Mouse (Mus musculus) heart, postnatal 14 days (tissue): Measurements from ENCODE around the gene Gm20388. TPM values are rescaled to one million over a fixed set of nuclear protein-coding genes. Genes with fewer than 3 reads are reported as not detected.
A peak's percentile ranks its signal among the peaks of the same experiment; 100 is the strongest.

Experiments
- DNase-seq, 2 experiments: peaks; one replicate each; pipeline ENCODE4 v3.0.0; 2021 to 2022
- intact Hi-C: fragments of 180-260 bp; cut with DNase I; formaldehyde crosslinking; loops from one replicate; pipeline ENCODE4 v1.15.1; 2025
- total RNA-seq, 2 experiments: library from RNA; stranded (reverse); gene quantifications; 2 replicates each; pipeline ENCODE4 v1.2.3; 2021

Gm20388 gene
- total RNA-seq, 2 experiments from 2014 or later, result 0.24 TPM; not detected in 1

- no peak for DNase-seq
- intact Hi-C loops, result no loop called here
These were observed 1794.5 kb downstream of the Gm20388 start for GRCm38 (mm10) chr8:121705174-121705573.

GRCm38 (mm10) chr8:121706956-121707355 lies 1796.3 kb downstream of the Gm20388 start:
- intact Hi-C loops, result no loop called here
- DNase-seq, result no peak

- no peak for DNase-seq
- intact Hi-C loops, result no loop called here
These were observed 1797.8 kb downstream of the Gm20388 start for GRCm38 (mm10) chr8:121708406-121708805.

GRCm38 (mm10) chr8:121717502-121717901 lies 1806.9 kb downstream of the Gm20388 start:
- intact Hi-C loops, result loop anchor here (5.0 kb wide), 1 partner anchor 115 kb away; no protein-coding TSS in a partner anchor

GRCm38 (mm10) chr8:121717982-121718425 lies 1807.4 kb downstream of the Gm20388 start:
- peak; percentile 81 to 88 for DNase-seq
- intact Hi-C loops, result loop anchor here (5.0 kb wide), 1 partner anchor 114 kb away; no protein-coding TSS in a partner anchor

More at GRCm38 (mm10) chr8:121717502-121717901, 1806.9 kb downstream of the Gm20388 start:
- DNase-seq, result no peak

- intact Hi-C loops, result loop anchor here (5.0 kb wide), 1 partner anchor 113 kb away; no protein-coding TSS in a partner anchor
- DNase-seq, result no peak
These were observed 1808.3 kb downstream of the Gm20388 start for GRCm38 (mm10) chr8:121718925-121719324.

GRCm38 (mm10) chr8:121721072-121721471 lies 1810.4 kb downstream of the Gm20388 start:
- intact Hi-C loops, result loop anchor here (10.0 kb wide), 1 partner anchor 204 kb away; no protein-coding TSS in a partner anchor
- DNase-seq, result no peak

- DNase-seq, result no peak
- intact Hi-C loops, result loop anchor here (10.0 kb wide), 1 partner anchor 201 kb away; no protein-coding TSS in a partner anchor
These were observed 1813.2 kb downstream of the Gm20388 start for GRCm38 (mm10) chr8:121723846-121724245.

GRCm38 (mm10) chr8:121727164-121727563 lies 1816.5 kb downstream of the Gm20388 start:
- intact Hi-C loops, result loop anchor here (10.0 kb wide), 1 partner anchor 198 kb away; no protein-coding TSS in a partner anchor
- no peak for DNase-seq

- no peak for DNase-seq
- intact Hi-C loops, result loop anchor here (10.0 kb wide), 1 partner anchor 195 kb away; no protein-coding TSS in a partner anchor
These were observed 1818.7 kb downstream of the Gm20388 start, which contains the start of gene Jph3 for GRCm38 (mm10) chr8:121729323-121729722. Gene Jph3 (plus strand): TSS chr8:121729623.

GRCm38 (mm10) chr8:121729754-121730153 lies 1819.1 kb downstream of the Gm20388 start:
- intact Hi-C loops, result loop anchor here (10.0 kb wide), 1 partner anchor 195 kb away; no protein-coding TSS in a partner anchor
- DNase-seq, result no peak

GRCm38 (mm10) chr8:121730170-121730569 lies 1819.5 kb downstream of the Gm20388 start:
- DNase-seq, result no peak
- intact Hi-C loops, result no loop called here

- intact Hi-C loops, result no loop called here
These were observed 1820.0 kb downstream of the Gm20388 start for GRCm38 (mm10) chr8:121730646-121731045.

GRCm38 (mm10) chr8:121731060-121731459 lies 1820.4 kb downstream of the Gm20388 start:
- intact Hi-C loops, result no loop called here
- no peak for DNase-seq

More at GRCm38 (mm10) chr8:121730646-121731045, 1820.0 kb downstream of the Gm20388 start:
- no peak for DNase-seq

- intact Hi-C loops, result no loop called here
- no peak for DNase-seq
These were observed 1821.1 kb downstream of the Gm20388 start for GRCm38 (mm10) chr8:121731471-121732333.

- DNase-seq, result no peak
- intact Hi-C loops, result no loop called here
These were observed 1821.7 kb downstream of the Gm20388 start for GRCm38 (mm10) chr8:121732334-121732665.

- no peak for DNase-seq
- intact Hi-C loops, result no loop called here
These were observed 1823.6 kb downstream of the Gm20388 start for GRCm38 (mm10) chr8:121734262-121734661.

- intact Hi-C loops, result no loop called here
- DNase-seq, result peak; percentile 49 to 75
These were observed 1825.6 kb downstream of the Gm20388 start for GRCm38 (mm10) chr8:121736236-121736635.

- intact Hi-C loops, result no loop called here
- DNase-seq, result no peak
These were observed 1830.1 kb downstream of the Gm20388 start for GRCm38 (mm10) chr8:121740721-121741120.

- no peak for DNase-seq
- intact Hi-C loops, result no loop called here
These were observed 1838.9 kb downstream of the Gm20388 start for GRCm38 (mm10) chr8:121749501-121749900.

- intact Hi-C loops, result no loop called here
- DNase-seq, result no peak
These were observed 1839.9 kb downstream of the Gm20388 start for GRCm38 (mm10) chr8:121750512-121750911.
